Mouse (Mus musculus): Measurements from ENCODE around the gene Ppp2r3d.

Ppp2r3d gene

GRCm38 (mm10) chr9:124411553-124411952 is 65.1 kb downstream of the Ppp2r3d start:
- peak; percentile 28 to 59 for DNase-seq

DNA sequence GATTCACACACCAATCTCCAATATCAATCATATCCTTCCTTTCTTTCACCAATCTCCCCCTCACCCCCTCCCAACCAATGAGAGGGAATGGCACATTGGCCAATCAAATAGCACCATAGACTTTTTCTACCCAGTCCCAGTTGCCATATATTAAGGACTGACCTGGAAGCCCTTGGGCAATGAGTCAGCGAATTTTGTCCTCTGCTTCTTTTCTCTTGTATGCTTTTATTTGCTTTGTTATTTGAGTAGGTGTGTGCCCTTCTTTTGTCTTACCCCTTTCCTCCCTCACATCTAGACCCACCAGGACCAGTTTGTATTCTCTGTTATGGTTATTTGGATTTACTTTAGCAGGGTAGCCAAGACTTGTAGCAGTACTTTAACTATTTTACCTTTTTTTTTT is 68.1 kb downstream of the Ppp2r3d start:
- DNase-seq = no peak

Data from thymus, adult 18-20 months (tissue).